Mouse (Mus musculus) retina, embryonic 14.5 days (tissue): ENCODE results near the gene Anks4b.

Experiments
- DNase-seq: peaks from one replicate; pipeline ENCODE4 v3.0.0-alpha.2; 2015; ENCODE audit warnings: low spot score

Gene Anks4b

DNA sequence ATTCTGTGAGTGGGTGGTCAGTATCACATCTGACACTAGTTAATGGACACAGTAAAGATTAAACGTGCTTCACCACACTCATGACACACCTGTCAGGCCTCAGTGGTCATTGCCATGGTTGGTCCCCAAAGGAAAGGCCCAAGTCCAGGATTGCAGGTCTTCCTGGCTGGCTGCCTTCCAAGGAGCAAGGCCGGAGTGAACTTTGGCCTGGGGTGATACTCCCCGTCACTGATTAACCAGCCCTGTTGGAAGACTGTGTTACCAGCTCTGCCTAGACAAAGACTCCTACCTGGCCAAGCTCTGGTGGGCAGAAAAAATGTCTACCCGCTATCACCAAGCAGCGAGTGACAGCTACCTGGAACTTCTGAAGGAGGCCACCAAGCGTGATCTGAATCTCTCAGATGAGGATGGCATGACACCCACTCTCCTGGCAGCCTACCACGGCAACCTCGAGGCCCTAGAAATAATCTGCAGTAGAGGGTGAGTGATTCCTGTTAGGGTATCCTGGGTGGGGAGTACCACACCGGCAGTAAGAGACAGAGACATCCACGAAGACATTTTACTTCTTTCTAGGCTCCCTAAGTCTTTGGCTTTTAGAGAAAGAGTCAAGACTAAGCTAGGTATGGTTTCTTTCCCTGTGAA is at the start of gene Anks4b:
Gene Anks4b (plus strand): TSS at position 256 of the 642 bp plus-strand sequence.
- DNase-seq, result no peak

DNA sequence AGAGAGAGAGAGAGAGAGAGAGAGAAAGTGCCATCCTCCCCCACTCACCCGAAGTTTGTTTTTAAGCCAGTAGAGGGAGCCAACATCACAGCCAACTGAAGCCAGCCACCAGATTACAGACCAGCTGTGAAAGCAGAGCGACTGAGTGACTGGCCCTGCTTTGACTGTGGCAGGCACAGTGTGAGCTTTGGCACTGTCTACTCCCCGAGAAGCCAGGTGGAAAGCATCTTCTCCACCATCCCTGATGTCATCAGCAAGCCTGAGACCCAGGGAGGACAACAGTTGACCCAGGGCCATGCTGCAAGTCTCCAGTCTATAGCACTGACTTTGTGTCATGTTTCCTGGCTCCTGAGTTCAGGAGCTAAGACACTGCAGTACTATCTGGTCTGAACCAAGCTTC is 48.8 kb upstream of the Anks4b start:
- peak; percentile 90 for DNase-seq

DNA sequence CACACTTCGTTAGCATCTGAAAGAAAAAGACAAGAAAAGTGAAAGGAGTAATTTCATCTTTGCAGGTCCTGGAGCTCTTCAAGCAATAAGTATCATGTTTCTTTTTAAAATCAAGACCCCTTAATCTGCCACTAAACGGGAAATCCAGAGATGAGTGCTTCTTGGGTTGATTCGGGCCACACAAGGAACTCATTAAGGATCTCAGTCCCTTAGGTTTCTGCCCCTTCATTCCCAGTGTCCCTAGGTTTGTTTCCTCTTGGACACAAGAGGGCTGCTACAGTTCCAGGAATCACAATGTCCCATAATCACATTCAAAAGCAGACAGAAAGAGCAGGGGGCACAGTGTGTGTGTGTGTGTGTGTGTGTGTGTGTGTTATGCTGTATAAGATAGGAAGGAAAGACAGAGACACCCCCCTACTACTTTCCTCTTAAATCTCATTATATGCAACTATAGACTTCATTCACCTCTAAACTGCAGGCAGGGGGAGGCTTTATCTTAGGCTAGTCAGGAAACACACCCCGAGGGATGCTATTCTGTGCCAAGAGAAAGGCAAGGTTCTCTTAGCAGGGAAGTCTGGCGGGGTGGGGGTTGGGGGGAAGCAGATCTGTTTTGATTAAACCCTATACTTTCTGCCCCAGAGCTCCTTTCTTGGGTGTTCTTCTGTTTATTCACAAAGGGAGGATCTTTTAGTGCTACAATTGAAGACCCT is 46.5 kb upstream of the Anks4b start:
- DNase-seq, result no peak

DNA sequence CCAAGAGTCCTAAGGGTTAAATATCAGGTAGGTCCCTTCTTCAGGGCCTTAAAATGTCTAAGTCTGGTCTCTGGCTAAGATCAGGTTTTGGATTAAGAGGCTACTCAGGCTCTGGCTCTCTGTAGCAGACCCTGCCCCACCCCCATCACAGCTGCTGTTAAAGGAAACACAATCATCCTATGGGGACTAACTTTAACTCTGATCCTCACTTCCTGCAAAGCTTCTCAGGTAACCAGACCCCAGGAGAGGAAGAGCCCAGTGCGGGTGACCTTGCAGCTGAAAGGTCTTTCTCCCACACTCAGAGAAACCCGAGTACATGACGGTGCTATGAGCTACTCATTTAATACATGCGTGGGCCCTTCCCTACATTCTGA is 46.0 kb upstream of the Anks4b start:
- no peak for DNase-seq

DNA sequence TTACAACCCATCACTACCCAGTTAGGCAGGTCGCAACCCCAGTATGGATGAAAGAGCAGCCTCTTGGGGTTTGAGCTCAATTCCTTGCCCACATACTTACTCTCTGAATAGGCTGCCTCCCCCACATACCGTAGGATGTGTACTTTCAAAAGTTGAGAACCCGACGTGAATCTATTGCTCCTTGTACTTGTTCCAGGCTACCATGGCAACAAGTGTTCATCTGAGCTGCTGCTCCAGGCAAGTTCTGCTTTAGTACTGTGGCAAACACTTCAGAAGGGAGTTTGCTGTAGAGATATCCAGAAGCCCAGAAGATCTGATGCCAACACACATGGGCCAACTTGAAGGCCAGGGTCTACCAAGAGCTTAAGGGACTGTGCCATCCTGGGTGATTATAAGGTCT is 44.7 kb upstream of the Anks4b start:
- no peak for DNase-seq

DNA sequence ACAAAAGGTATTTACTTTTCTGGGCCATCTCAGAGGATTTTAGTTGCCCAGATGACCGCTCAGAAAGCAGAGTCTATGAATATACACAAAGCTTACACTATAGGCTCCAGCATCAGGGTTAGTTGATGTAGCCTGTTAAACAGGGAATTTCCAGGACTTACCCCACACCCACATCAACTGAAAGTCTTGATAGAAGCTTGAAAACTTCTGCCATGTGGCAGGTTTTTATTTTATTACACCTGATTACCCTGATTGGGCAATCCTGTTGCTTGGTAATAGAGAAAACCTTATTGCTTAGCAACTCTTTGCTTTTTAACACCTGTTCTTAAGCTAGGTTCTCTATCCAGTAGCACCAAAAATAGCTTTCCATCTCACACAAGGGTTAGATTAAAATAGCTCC is 30.9 kb upstream of the Anks4b start:
- DNase-seq, result no peak

DNA sequence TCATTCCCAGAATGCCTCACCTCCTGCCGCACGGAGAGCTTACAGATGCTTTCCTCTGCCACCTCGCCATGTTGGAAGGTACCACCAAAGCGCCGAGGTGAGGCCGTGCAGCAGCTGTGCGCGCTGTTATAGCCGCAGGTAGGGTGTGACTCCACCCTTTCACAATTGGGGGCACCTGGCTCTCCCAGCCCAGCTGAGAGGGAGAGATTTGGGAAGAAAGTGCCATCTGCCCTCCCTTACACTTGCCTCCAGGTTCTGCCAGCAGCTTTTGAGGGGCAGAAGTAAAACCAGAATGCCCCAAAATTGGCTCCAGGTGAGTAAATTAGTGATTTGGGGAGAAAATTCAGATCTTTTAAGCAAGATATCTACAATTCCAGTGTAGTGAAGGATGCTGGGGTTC is 28.5 kb upstream of the Anks4b start, which contains the start of gene Zp2:
Gene Zp2 (minus strand): TSS at position 101 of the 400 bp plus-strand sequence.
- no peak for DNase-seq

DNA sequence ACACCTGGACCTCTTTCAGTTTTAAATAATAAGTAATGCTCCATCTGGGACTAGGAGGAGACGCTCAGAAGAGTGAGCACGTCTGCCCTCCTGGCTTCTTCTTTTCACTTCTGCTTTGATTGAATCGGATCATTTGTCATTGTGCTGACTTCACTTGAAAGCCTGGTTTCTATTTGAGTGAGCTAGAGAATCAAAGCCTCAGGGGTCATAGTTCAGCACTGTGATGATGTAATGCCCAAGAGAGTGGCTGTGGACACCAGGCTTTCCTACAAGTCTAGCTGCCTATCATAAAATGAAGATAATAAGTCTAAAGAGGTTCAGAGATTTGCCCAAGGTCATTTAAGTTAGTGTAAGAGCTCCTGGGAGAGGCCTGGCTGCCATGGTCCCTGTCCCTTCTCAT is 23.4 kb upstream of the Anks4b start:
- DNase-seq, result no peak

DNA sequence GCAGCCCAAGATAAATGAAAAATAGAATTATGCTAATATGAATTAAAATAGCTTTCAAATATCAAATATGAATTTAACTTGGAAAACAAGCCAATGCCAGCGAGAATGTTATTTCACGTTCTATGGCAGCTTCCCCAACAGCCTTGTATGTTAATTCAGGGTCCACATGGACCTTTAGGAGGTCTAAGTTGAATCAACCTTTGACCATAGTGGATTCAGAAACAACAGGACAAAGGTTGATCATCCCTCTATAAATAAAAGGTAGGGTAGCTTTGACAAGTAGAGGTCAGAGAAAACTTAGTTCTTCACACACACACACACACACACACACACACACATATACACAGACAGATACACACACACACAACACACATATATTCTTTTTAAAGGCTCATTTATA is 22.8 kb upstream of the Anks4b start:
- no peak for DNase-seq

DNA sequence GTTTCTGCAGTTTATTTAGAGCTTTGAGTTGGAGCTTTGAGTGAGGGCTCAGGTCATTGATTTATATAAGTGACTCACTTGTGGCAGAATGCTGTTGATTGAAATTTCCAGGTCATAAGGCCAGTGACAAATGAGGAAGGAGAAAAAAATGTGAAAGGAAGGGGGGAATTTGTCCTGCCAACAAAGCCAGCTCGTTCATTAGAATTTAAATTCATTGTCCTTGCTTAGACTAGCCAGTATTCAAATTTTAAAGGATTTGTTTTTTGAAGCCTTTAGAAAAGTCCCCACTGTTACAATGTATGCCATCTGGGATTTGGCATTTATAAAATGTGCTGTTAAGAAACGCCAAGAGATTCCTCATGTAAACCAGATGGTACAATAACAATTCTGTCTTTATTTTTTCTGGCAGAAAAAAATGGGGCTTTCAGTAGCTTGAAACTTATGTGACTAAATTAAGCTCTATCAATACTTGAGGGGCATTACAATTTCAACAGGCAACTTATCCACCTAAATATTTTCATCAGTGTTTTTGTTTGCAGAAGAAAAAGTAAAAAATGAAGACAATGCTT is 16.7 kb upstream of the Anks4b start:
- DNase-seq, result peak; percentile 30

DNA sequence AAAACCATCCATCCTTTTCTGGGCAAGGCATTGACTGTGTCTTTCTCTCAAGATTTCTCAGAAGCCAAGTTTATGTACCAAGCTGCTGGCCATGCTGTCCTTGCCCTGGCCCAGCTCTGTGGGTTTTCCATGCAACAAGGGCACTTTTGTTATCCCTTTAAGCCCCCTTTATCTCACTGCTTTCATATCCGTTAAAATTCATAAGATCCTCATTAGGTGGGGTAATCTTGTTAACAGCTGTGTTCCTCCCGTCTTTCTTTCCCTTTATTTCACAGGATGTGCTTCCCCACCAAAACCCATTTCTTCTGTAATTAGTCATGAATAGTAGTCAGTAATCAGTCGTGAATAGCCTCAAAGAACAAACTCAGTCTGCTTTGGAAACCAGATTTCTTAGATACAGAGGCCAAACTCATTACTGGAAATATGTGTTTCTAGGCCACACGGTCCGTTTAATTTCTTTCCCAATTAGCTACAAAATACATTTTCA is 16.0 kb upstream of the Anks4b start:
- peak; percentile 73 for DNase-seq

DNA sequence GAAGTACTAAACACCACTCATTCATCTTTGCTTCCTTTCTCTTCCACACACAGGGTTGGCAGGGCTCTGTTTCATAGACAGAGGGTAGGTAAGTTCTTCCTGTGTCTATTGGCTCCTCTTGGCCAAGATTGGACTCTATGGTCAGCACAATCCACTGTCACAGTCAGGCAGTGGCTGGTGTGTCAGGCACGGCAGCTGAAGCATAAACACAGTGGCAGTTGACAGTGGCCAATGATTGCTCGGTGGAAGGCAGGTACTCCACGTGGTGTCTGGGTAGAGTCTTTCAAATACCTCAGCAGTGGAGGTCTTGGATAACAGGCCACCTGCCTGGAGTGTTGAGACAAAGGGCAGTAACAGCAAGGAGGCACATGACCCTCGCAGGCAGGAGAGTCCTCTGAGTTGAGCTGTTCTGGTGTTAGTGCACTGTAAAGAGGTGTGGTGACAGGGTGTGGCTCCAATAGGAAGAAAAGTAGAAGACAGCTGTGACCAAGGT is 15.5 kb upstream of the Anks4b start:
- DNase-seq, result peak; percentile 66

DNA sequence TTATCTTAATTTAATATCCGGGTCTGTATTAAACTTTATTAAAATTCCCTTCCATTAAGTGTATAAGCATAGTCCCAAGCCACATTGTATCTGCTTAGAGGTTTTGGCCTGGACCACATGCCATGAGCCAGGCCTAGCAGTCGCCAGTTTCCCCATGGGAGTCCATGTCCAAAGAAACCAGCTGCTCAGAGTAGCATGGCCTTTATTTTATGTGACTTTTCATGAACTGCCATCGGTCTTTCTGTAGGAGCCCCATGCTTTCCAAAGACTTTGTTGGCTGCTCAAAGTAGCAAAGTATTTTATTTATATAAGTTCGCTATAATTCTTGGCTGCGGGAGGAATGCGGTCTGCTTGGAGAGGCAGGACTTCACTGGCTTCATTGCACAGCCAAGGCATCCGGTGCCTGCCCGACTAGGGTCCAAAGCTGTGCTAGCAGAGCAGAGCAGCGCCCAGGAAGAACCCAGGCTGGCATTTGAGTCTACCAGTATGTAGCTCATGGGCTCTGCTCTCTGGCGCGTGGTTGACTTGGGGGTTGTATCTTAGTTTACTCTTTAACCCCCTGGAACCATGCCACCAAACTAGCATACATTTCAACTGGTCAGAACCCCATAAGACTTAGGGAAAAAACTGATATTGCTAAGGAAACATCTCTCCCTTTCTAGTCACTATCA is 9.9 kb upstream of the Anks4b start:
- DNase-seq, result no peak

DNA sequence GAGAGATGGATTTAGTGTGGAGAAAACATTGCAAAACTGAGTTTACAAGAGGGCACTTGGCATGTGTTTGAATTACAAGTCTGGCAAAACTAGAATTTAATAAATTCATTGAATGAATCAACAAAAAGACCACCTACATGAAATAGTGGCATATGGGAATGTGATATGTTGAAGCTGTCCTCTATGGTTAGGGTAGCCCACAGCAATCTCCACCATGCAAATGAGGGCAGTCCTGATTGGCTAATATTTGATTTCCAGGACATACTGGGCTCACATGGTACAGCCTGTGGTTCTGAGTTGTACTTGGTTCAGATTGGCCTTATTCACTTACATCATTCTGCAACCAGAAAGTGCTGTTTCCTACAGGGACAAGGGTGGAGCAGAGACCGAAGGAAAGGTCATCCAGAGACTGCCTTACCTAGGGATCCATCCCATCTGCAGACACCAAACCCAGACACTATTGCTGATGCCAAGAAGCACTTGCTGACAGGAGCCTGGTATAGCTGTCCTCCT is 1.4 kb upstream of the Anks4b start:
- DNase-seq, result no peak

DNA sequence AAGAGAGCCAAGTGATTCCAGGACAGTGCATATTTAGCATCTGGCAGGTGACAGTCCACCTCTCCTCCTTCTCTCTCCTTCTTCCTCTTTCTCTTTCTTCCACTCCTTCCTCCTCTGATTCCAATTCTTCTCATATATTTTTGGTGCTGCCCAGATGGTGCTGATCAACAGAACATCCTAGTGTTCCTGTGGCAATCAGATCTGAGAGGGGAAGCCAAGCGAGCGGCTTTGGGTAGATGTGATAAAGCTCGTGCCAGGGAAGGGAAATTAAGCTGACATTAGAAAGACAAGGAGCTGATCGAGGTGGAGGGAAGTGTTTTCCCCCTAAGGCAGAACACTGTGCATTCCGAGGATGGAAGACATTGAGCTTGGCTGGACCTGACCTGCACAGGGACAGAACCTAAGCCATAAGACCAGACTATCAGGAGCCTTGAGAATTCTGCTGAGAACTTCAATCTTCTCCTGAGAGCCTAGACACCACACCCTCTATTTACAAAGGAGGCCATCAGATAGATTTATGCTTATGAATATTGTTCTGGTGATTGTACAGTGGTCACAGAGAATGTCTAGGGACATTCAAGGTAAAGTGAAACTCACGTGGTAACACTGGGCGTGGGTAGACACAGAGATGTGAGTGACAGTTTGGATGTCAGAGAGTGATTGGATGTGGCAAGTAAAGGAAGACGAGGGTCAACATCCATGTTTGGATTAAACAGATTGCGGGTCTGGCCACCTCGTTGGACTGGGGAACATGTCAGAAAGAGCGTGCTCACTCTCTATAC is 1.3 kb downstream of the Anks4b start:
- no peak for DNase-seq

DNA sequence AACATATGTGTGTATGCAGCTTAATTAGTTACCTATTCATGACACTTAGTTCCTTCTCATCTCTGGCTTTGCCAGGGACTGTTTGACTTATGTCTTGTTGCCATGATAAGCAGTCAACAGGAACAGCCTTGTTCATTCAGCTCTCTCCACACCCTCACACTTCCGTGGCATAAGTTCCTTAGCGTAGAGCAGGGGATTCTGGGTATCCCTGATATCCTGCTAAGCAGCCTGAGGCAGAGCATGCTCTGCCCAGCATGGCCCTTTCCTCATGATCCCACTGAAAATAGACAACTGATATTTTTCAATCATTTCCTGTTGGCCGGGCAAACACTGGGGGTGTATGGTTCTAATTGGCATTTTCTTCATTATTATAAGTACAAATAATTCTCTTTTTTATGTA is 4.0 kb downstream of the Anks4b start:
- DNase-seq, result no peak

DNA sequence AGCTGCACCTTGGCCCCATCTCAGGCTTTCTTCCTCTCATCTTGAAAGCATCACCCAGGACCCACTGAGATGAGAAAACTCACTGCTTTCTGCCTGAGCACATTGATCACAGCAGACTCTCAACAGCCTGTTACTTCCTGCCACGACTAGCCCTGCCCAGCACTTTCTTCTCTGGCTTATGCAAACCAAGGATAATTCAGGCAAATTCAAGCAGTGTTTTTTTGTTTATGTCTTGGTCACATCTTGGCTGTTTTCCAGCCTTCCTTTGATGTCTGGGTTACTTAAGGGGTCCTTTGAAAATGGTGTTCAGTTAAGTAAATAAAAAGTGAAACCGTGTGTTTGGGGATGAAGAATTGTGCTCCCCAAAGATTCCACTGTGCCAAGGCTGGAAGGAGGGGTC is 5.3 kb downstream of the Anks4b start:
- no peak for DNase-seq

DNA sequence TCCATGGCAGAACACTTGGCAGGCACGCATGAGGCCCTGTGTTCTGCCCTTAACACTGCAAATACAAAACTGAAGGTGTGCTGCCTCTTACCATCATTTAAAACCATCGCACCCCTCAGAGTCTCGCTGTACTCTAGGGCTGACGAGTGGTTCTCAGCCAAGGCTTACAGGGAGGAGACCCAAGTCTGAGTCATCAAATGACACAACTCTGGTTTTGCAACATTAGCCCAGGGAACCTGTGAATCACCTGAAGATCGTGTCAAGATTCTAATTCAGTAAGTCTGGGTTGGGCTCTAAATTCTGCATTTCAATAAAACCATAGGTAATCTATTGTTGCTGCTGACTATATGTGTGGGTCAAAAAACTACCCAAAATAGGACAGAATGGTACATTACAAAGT is 6.9 kb downstream of the Anks4b start:
- DNase-seq, result no peak

DNA sequence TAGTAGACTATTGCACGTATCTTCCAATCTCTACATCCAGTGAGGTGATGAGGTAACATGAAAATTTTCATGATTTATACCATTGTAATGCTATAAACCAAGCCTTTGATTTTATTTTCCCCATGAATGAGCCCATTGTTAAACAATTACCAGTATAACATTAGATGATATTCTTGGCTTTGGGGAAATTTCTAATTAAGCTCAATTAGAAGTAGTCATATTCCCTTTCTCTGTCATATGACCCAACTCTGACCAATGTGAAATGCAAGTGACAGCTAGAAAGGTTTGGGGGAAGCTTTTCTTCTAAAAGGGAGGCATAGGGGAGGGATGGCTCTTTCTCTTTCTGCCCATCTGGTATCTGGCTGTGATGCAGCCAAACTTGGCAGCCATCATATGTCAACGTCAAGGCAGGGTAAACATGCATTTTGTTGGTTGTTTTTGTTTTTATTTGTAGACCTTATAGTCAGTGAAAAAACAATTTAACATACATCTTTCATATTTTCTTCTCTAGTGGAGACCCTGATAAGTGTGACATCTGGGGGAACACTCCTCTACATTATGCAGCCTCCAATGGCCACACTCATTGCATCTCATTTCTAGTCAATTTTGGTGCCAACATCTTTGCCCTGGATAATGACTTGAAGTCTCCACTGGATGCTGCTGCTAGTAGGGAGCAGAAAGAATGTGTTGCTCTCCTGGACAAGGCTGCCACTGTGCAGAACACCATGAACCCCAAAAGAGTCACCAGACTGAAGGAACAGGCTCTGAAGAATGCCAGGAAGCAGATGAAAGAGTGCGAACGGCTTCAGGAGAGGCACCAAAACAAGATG is 8.0 kb downstream of the Anks4b start:
- DNase-seq, result no peak

DNA sequence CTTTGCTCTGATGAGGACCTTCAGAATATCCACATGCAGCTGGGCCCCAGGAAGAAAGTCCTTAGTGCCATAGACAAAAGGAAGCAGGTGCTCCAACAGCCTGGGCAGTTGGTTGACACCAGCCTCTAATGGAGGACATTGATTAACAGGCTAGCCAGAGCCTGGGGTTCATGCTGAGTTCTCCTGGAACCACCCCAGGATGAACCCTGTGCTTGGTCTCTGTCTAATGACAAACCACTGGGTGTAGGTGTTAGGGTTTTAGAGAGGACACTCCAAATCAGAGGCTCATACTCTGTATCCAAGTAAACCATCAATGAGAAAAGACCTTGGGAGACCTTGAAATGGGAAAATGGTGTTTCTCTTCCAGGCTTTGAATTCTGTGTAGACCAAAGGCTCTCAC is 9.2 kb downstream of the Anks4b start:
- no peak for DNase-seq

DNA sequence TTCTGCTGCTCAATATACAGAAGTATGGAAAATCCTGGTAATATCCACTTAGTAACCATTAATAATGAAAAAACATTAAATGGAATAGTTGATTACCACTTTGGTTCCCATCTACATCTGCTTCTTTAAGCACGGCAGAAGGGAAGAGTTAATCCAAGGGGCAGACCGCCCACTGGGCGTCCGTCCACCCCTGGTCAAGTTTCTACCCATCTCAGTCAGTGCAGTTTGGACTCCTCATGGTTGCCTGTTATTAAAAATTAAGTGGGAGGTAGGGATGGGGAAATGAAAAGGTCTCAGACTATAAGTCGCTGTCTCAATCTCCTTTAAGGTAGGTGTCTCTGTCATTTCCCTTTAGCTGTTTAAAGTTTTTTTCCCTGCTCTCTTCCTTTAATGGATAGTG is 15.3 kb downstream of the Anks4b start:
- no peak for DNase-seq
